Mouse (Mus musculus): ENCODE results near the gene Serinc3. TPM values are rescaled to one million over a fixed set of nuclear protein-coding genes. Genes with fewer than 3 reads are reported as not detected.

Gene Serinc3
- total RNA-seq, 2 experiments from 2014 or later, result 224 to 251 TPM

GRCm38 (mm10) chr2:163574321-163574720 lies 70.6 kb downstream of the Serinc3 start:
- intact Hi-C loops (cut with DNase I), result no loop called here
- no peak for DNase-seq (ENCODE audit: low spot score in 2 of 2)

Other genes starting within 250 kb of the Serinc3 start
- under 1 TPM; 0.49 to 0.59 TPM for gene Jph2, start 247.1 kb downstream of the Serinc3 start, total RNA-seq (2021)
- gene Oser1, start 220.4 kb downstream of the Serinc3 start, total RNA-seq (2021), result 10 to 100 TPM; 24.3 to 25.0 TPM
- gene Gdap1l1, start 206.7 kb downstream of the Serinc3 start, total RNA-seq (2021), result 10 to 100 TPM; 72.6 to 73.9 TPM
- gene Fitm2, start 172.5 kb downstream of the Serinc3 start, total RNA-seq (2021), result 10 to 100 TPM; 18.8 to 19.3 TPM
- gene R3hdml, start 152.8 kb downstream of the Serinc3 start, total RNA-seq (2021), result not detected
- gene Hnf4a, start 138.3 kb downstream of the Serinc3 start, total RNA-seq (2021), result not detected
- 10 to 100 TPM; 63.0 to 70.7 TPM for gene Ttpal, start 42.8 kb downstream of the Serinc3 start, total RNA-seq (2021)
- gene Pkig, start 13.3 kb upstream of the Serinc3 start, total RNA-seq (2021), result 100 to 1,000 TPM; 135 to 144 TPM
- gene Ada, start 105.1 kb upstream of the Serinc3 start, total RNA-seq (2021), result 1 to 10 TPM; 1.5 to 1.6 TPM
- gene Ccn5, start 175.7 kb upstream of the Serinc3 start, total RNA-seq (2021), result under 1 TPM; 0.17 to 0.23 TPM
- under 1 TPM in 1 of 2 experiments, not detected in 1; 0.54 TPM for gene Kcnk15, start 208.5 kb upstream of the Serinc3 start, total RNA-seq (2021)

Measured in left cerebral cortex, postnatal 36 days (tissue).